Mouse (Mus musculus) neural tube, embryonic 13.5 days (tissue): Measurements from ENCODE around the gene Gm20683. TPM values are rescaled to one million over a fixed set of nuclear protein-coding genes. Genes with fewer than 3 reads are reported as not detected.

Source experiments
- ATAC-seq: fragments of 200-750 bp; cut with Nextera tagmentation; 2 replicates; pipeline ENCODE4 v1.8.0; 2017; ENCODE audit warnings: low read depth, mild to moderate bottlenecking, moderate TSS enrichment, moderate library complexity
- H3K27ac ChIP-seq: fragments of 300-500 bp; sonication (generic); replicated peaks from 2 replicates; pipeline ENCODE4 v1.5.1; 2015; ENCODE audit warnings: moderate library complexity, mild to moderate bottlenecking, inconsistent platforms
- H3K27me3 ChIP-seq: fragments of 300-500 bp; sonication (generic); 2 replicates; pipeline ENCODE4 v1.6.1; 2015; ENCODE audit warnings: mild to moderate bottlenecking, inconsistent platforms
- H3K36me3 ChIP-seq: fragments of 300-500 bp; sonication (generic); 2 replicates; pipeline ENCODE4 v1.6.1; 2015; ENCODE audit warnings: mild to moderate bottlenecking, inconsistent platforms
- H3K4me1 ChIP-seq: fragments of 300-500 bp; sonication (generic); replicated peaks from 2 replicates; pipeline ENCODE4 v1.6.1; 2015; ENCODE audit warnings: inconsistent platforms
- H3K4me2 ChIP-seq: fragments of 300-500 bp; sonication (generic); 2 replicates; pipeline ENCODE4 v1.6.1; 2015; ENCODE audit warnings: inconsistent platforms, mild to moderate bottlenecking, moderate library complexity
- H3K4me3 ChIP-seq: fragments of 300-500 bp; sonication (generic); 2 replicates; pipeline ENCODE4 v1.5.1; 2015; ENCODE audit warnings: mild to moderate bottlenecking, inconsistent platforms
- H3K9ac ChIP-seq: fragments of 300-500 bp; sonication (generic); 2 replicates; pipeline ENCODE4 v1.6.1; 2015; ENCODE audit warnings: moderate library complexity, mild to moderate bottlenecking, inconsistent platforms
- H3K9me3 ChIP-seq: fragments of 300-500 bp; sonication (generic); 2 replicates; pipeline ENCODE4 v1.6.1; 2016; ENCODE audit warnings: inconsistent platforms
- WGBS: fragments of 180-500 bp; shearing (Covaris S2); methylation state at CpG from one replicate; pipeline ENCODE4 v1.1.7; 2015; 5-methylcytosine and 5-hydroxymethylcytosine counted together
- polyA plus RNA-seq: library from polyadenylated mRNA; unstranded; fragments of >200 nt; fragmentation: Nextera tagmentation; extraction: Ambion mirVana; gene quantifications from 2 replicates; pipeline ENCODE4 v1.2.1, GENCODE M21; 2015

Gm20683 gene
- polyA plus RNA-seq, 1 experiment from 2014 or later, result 7.5 TPM

DNA sequence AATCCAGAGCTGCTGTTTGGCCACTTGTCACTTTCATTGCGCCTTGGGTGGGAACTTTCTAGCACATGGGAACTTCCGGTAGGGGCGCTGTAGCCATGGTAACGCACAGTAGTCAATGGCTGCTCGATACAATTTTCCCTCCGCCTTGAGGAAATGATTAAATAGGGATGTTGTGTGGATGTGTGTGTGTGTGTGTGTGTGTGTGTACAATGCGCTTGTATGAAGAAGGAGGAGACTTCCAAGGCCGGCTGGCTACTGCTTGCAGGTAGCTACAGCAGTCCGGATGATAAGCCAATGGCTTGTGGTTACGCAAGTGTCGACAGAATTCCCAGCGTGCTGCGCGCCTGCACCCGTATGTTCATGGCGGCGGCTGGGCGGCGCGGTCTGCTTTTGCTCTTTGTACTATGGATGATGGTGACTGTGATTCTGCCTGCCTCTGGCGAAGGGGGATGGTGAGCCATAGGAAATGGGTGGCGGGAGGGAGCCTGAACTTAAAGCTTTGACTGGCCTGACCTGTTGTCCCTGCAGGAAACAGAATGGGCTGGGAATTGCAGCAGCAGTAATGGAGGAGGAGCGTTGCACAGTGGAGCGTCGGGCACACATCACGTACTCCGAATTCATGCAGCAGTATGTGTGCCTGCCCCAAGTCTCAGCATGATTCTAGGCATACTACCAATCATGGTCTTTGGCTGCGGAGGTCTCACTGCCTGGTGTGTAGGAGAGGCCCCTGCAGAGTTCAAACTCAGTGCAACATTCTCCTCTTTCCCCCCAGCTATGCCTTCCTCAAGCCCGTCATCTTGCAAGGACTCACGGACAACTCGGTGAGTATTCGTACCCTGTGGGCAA lies 12.6 kb downstream of the Gm20683 start, which contains the start of gene Jmjd8:
Jmjd8 (plus strand) TSS at position 156 of the 846 bp plus-strand sequence.
- 1% methylated on average over 32 of the region's 32 CpGs for WGBS
- Histone ChIP-seq H3K4me2 (peak within 1 kb of the TSS; percentile 96), H3K4me1 (peaks cover 84% of the 10 kb centered on the region), H3K4me3 (peak within 1 kb of the TSS; percentile 76), H3K27ac (peak within 1 kb of the TSS; percentile 94), H3K9me3 (no peaks in the 10 kb centered on the region), H3K9ac (peak within 1 kb of the TSS; percentile 89), H3K27me3 (no peaks in the 10 kb centered on the region), H3K36me3 (peaks cover 51% of the 10 kb centered on the region)
- ATAC-seq, result peak; percentile 45

GRCm38 (mm10) chr17:25828223-25828594 lies 13.4 kb downstream of the Gm20683 start:
- peak overlapping the region; percentile 96 for H3K4me2 ChIP-seq
- H3K9me3 ChIP-seq, result no peaks in the 10 kb centered on the region
- peak overlapping the region; percentile 76 for H3K4me3 ChIP-seq
- H3K27me3 ChIP-seq, result no peaks in the 10 kb centered on the region
- peaks cover 51% of the 10 kb centered on the region for H3K36me3 ChIP-seq
- peak overlapping the region; percentile 94 for H3K27ac ChIP-seq
- peak overlapping the region; percentile 89 for H3K9ac ChIP-seq
- peaks cover 81% of the 10 kb centered on the region for H3K4me1 ChIP-seq
- no peak for ATAC-seq
- WGBS, result 85% methylated on average over 8 of the region's 8 CpGs

GRCm38 (mm10) chr17:25827546-25828222 lies 13.9 kb downstream of the Gm20683 start:
- peaks cover 51% of the 10 kb centered on the region for H3K36me3 ChIP-seq
- 0 out of 2 replicates have a peak overlapping the region, but pooled peaks have one; percentile 94 for H3K27ac ChIP-seq
- ATAC-seq, result no peak
- H3K4me3 ChIP-seq, result no peak overlapping the region
- H3K9me3 ChIP-seq, result no peaks in the 10 kb centered on the region
- no peak overlapping the region for H3K4me2 ChIP-seq
- H3K4me1 ChIP-seq, result peaks cover 85% of the 10 kb centered on the region
- no peaks in the 10 kb centered on the region for H3K27me3 ChIP-seq
- WGBS, result 86% methylated on average over 22 of the region's 22 CpGs
- peak overlapping the region; percentile 89 for H3K9ac ChIP-seq

GRCm38 (mm10) chr17:25827011-25827410 lies 14.6 kb downstream of the Gm20683 start:
- peaks cover 85% of the 10 kb centered on the region for H3K4me1 ChIP-seq
- H3K36me3 ChIP-seq, result peaks cover 51% of the 10 kb centered on the region
- H3K9ac ChIP-seq, result peak overlapping the region; percentile 38; the same call in 1 of the 2 replicates
- H3K27me3 ChIP-seq, result no peaks in the 10 kb centered on the region
- H3K4me2 ChIP-seq, result no peak overlapping the region
- H3K9me3 ChIP-seq, result no peaks in the 10 kb centered on the region
- no peak overlapping the region for H3K27ac ChIP-seq
- no peak for ATAC-seq
- WGBS, result 93% methylated on average over 13 of the region's 13 CpGs
- H3K4me3 ChIP-seq, result no peak overlapping the region

DNA sequence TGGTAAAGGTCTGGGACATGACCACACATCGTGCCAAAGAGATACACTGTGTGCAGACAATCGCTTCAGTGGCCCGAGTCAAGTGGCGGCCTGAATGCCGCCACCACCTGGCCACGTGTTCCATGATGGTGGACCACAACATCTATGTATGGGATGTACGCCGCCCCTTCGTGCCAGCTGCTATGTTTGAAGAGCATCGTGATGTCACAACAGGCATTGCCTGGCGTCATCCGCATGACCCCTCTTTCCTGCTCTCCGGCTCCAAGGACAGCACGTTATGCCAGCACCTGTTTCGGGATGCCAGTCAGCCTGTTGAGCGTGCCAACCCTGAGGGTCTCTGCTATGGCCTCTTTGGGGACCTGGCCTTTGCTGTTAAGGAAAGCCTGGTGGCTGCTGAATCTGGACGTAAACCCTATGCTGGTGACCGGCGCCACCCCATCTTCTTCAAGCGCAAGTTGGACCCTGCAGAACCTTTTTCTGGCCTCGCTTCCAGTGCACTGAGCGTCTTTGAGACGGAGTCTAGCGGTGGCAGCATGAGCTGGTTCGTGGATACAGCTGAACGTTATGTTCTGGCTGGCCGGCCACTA lies 15.5 kb downstream of the Gm20683 start:
- ATAC-seq, result no peak
- WGBS, result 95% methylated on average over 27 of the region's 27 CpGs
- no peak overlapping the region for H3K4me2 ChIP-seq
- H3K4me1 ChIP-seq, result peaks cover 76% of the 10 kb centered on the region
- no peak overlapping the region for H3K4me3 ChIP-seq
- no peaks in the 10 kb centered on the region for H3K9me3 ChIP-seq
- no peak overlapping the region for H3K27ac ChIP-seq
- peaks cover 42% of the 10 kb centered on the region for H3K36me3 ChIP-seq
- H3K9ac ChIP-seq, result no peak overlapping the region
- H3K27me3 ChIP-seq, result 0 out of 2 replicates have a peak, but pooled peaks cover 2% of the 10 kb centered on the region

DNA sequence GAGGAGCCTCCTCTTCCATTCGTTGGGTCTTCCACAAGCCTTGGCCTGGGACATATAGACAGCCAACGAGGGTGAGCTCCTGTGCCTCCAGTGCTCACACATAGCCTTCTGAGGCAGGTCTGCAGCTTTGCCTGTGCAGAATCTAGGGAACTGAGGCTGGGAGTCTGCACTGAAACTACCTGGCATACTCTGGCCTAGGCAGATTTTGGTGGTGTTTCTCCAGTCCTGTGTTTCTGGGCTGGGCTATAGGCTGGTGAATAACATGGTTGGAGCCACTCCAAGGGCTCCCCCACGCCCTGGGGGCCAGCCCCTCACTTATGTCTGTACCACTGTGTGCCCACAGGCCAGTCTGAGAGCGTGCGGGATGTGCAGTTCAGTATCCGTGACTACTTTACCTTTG lies 16.3 kb downstream of the Gm20683 start:
- H3K9ac ChIP-seq, result peak overlapping the region; percentile 91; the same call in 1 of the 2 replicates
- no peak for ATAC-seq
- peak overlapping the region; percentile 99 for H3K4me2 ChIP-seq
- peaks cover 37% of the 10 kb centered on the region for H3K36me3 ChIP-seq
- peaks cover 68% of the 10 kb centered on the region for H3K4me1 ChIP-seq
- peaks cover 8% of the 10 kb centered on the region for H3K27me3 ChIP-seq
- peak overlapping the region; percentile 69; the same call in 1 of the 2 replicates for H3K4me3 ChIP-seq
- WGBS, result 89% methylated on average over 6 of the region's 6 CpGs
- H3K27ac ChIP-seq, result no peak overlapping the region
- H3K9me3 ChIP-seq, result no peaks in the 10 kb centered on the region

DNA sequence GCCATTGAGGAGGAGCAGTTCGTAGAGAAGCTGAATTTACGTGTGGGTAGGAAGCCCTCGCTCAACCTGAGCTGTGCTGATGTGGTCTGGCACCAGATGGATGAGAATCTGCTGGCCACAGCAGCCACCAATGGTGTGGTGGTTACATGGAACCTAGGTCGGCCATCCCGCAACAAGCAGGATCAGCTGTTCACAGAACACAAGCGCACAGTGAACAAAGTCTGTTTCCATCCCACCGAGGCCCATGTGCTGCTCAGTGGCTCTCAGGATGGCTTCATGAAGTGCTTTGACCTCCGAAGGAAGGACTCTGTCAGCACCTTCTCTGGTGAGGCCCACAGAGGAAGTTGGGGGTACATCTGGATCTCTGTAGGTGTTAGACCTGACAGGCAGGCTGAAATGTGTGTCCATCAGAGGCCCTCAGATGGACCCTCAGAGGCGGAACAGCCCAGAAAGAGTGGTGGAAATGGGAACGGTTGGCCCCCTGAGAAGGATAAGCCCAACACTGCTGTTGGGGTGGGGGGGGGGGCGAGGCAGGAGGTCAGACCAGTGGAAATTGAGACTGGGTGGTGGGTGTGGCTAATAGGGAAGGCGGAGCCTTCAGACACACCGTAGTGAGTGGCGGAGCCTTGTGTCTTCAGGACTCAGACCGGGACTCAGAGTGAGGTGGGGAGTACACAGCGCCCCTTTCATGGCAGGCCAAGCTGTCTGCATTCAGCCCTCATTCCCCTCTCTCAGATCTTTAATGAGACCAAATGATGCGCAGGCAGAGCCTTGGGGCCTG lies 17.0 kb downstream of the Gm20683 start:
- WGBS, result 74% methylated on average over 16 of the region's 17 CpGs
- Histone ChIP-seq H3K27me3 (peaks cover 16% of the 10 kb centered on the region), H3K36me3 (peaks cover 38% of the 10 kb centered on the region), H3K27ac (no peak overlapping the region), H3K4me3 (peak overlapping the region; percentile 69), H3K9me3 (no peaks in the 10 kb centered on the region), H3K4me2 (peak overlapping the region; percentile 99), H3K4me1 (peaks cover 61% of the 10 kb centered on the region), H3K9ac (peak overlapping the region; percentile 91)
- ATAC-seq, result no peak

DNA sequence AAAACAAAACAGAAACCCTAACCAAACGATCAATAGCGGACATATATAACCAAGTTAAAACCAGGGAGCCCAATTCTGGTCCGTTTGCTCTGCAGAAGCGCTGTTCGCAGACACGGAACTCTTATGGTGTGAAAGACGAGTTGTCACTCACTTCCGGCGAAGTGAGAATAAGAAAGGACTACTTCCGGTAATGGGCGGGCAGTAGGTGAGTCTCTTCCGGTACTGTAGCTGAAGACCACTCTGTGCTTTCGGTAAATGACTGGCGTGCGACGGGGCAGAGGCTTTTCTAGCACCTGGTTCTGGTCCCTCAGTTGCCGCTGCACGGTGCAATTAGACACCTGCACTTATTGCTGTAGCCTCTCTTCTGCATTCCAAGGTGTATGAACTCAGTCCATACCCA lies 18.1 kb downstream of the Gm20683 start, which contains the start of gene Wdr24:
Wdr24 (plus strand) TSS at position 176 of the 400 bp plus-strand sequence.
- H3K4me3 ChIP-seq, result peak within 1 kb of the TSS; percentile 69
- no peaks in the 10 kb centered on the region for H3K9me3 ChIP-seq
- peak within 1 kb of the TSS; percentile 76 for H3K27ac ChIP-seq
- peak within 1 kb of the TSS; percentile 91 for H3K9ac ChIP-seq
- peaks cover 45% of the 10 kb centered on the region for H3K36me3 ChIP-seq
- peak; percentile 44 for ATAC-seq
- H3K4me1 ChIP-seq, result peaks cover 54% of the 10 kb centered on the region
- WGBS, result 1% methylated on average over 18 of the region's 18 CpGs
- peak within 1 kb of the TSS; percentile 99 for H3K4me2 ChIP-seq
- H3K27me3 ChIP-seq, result peaks cover 27% of the 10 kb centered on the region

DNA sequence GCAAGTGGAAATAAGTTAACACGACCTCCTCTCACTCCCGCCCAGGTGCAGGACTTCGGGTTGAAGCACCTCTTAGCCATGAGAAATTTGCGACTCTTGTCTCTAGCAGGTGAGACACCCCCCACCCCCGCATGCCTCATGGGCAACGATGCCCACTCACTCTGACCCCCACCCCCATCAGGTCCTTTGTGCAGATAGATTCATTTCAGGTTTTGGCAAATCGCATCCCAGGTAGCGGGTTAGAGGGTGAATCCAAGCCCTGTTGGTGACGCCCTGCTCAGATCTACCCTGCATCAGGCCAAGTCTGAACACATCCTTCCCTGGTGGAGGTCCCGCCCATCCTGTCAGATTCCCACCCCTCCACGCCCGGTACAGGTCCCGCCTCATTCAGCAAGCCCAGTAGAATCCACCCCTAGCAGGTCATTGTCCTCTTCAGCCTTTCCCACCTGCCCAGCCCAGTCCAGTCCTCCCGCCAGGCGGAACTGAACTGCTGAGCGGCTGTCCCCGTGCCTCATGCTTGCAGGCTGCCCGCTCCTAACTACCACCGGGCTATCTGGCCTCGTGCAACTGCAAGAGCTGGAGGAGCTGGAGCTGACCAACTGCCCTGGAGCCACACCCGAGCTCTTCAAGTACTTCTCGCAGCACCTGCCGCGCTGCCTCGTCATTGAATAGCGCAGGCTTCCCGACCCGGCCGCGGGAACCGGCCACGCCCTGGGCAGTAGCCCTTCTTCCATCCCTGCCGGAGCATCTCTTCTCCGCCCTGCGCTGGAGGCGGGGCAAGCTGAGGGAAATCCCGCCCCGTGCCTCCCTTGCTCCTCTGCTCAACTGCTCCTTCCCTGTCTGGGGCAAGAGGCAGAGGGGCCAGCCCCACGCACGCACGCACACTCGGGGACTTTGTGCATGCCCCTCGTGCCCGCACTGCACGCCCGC lies 22.4 kb downstream of the Gm20683 start:
- Histone ChIP-seq H3K4me3 (no peak overlapping the region), H3K27ac (no peak overlapping the region), H3K4me1 (peaks cover 11% of the 10 kb centered on the region), H3K4me2 (no peak overlapping the region), H3K36me3 (peaks cover 39% of the 10 kb centered on the region), H3K9me3 (no peaks in the 10 kb centered on the region), H3K9ac (no peak overlapping the region), H3K27me3 (peaks cover 39% of the 10 kb centered on the region)
- WGBS, result 7% methylated on average over 46 of the region's 46 CpGs
- ATAC-seq, result no peak

DNA sequence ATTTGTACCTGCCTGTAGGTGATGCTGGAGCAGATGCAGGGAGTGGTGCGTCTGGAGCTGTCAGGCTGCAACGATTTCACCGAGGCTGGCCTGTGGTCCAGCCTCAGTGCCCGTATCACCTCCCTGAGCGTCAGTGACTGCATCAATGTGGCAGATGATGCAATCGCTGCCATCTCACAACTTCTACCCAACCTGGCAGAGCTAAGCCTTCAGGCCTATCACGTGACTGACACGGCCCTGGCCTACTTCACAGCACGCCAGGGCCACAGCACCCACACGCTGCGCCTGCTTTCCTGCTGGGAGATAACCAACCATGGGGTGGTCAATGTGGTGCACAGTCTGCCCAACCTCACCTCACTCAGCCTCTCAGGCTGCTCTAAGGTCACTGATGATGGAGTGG lies 23.9 kb downstream of the Gm20683 start:
- Histone ChIP-seq H3K27ac (no peak overlapping the region), H3K4me1 (peaks cover 16% of the 10 kb centered on the region), H3K4me2 (no peak overlapping the region), H3K36me3 (peaks cover 39% of the 10 kb centered on the region), H3K9me3 (no peaks in the 10 kb centered on the region), H3K9ac (no peak overlapping the region), H3K4me3 (no peak overlapping the region), H3K27me3 (peaks cover 39% of the 10 kb centered on the region)
- 88% methylated on average over 11 of the region's 11 CpGs for WGBS
- ATAC-seq, result no peak
